Mouse (Mus musculus): ENCODE measurements around the gene Tmem243. TPM values are rescaled to one million over a fixed set of nuclear protein-coding genes. Genes with fewer than 3 reads are reported as not detected.

The Tmem243 gene
- total and polyA plus RNA-seq, 3 experiments: 3.5 to 14.9 TPM; not detected in 1

GRCm38 (mm10) chr5:9128566-9128965, 28.1 kb downstream of the Tmem243 start:
- Histone ChIP-seq H3K9ac (ENCODE audit: control insufficient read depth, low read depth, low read length, poor library complexity, severe bottlenecking) (no peak overlapping the region), H3K36me3 (ENCODE audit: control insufficient read depth in 1 of 2, insufficient read depth in 2 of 2, low read length in 2 of 2) (peaks cover 2 to 20% of the 10 kb centered on the region in 2 experiments; a peak in 3 of 4 replicates), H3K27ac (ENCODE audit: control insufficient read depth, low read depth, low read length) (no peak overlapping the region), H3K79me2 (ENCODE audit: control insufficient read depth, insufficient read depth, low read length, poor library complexity) (no peaks in the 10 kb centered on the region), H3K9me3 (replicated peaks; ENCODE audit: insufficient read depth, low read length) (no peaks in the 10 kb centered on the region), H3K4me3 (ENCODE audit: control insufficient read depth in 1 of 2, insufficient read depth in 1 of 2, low read depth in 2 of 2, low read length in 2 of 2) (no peak overlapping the region), H3K27me3 (ENCODE audit: control insufficient read depth in 1 of 2, insufficient read depth in 2 of 2, low read length in 2 of 2) (no peaks in the 10 kb centered on the region), H3K4me1 (ENCODE audit: control insufficient read depth in 1 of 2, insufficient read depth in 2 of 2, low read length in 2 of 2) (no peaks in the 10 kb centered on the region)
- TF ChIP-seq JUND (IDR thresholded peaks at IDR 0.05; ENCODE audit: low read depth, low read length) (no peak), RAD21 (IDR thresholded peaks at IDR 0.05; ENCODE audit: low read depth, low read length) (no peak), TAL1 (IDR thresholded peaks at IDR 0.05; ENCODE audit: low read length) (no peak), POLR2A (IDR thresholded peaks at IDR 0.05; ENCODE audit: control insufficient read depth in 1 of 2, insufficient read depth in 1 of 2, low read depth in 1 of 2, low read length in 2 of 2, poor library complexity in 1 of 2) (no peak), BHLHE40 (IDR thresholded peaks at IDR 0.05; ENCODE audit: borderline replicate concordance, low read depth, low read length) (no peak), SMC3 (IDR thresholded peaks at IDR 0.05; ENCODE audit: low read depth, low read length) (no peak), MAZ (IDR thresholded peaks at IDR 0.05; ENCODE audit: low read depth, low read length) (no peak), USF1 (IDR thresholded peaks at IDR 0.05; ENCODE audit: low read depth, low read length) (no peak), USF2 (IDR thresholded peaks at IDR 0.05; ENCODE audit: borderline replicate concordance in 1 of 2, insufficient read depth in 1 of 2, low read depth in 1 of 2, low read length in 2 of 2) (no peak), MAX (IDR thresholded peaks at IDR 0.05; ENCODE audit: low read length) (no peak), E2F4 (IDR thresholded peaks at IDR 0.05; ENCODE audit: borderline replicate concordance, low read depth, low read length) (no peak), EP300 (IDR thresholded peaks at IDR 0.05; ENCODE audit: low read depth in 1 of 2, low read length in 2 of 2) (no peak)
- DNase-seq (ENCODE audit: low read depth, low spot score): no peak

GRCm38 (mm10) chr5:9131786-9132185, 31.3 kb downstream of the Tmem243 start:
- no peak for DNase-seq (ENCODE audit: low read depth, low spot score)
- TF ChIP-seq RCOR1 (IDR thresholded peaks at IDR 0.05; ENCODE audit: low read depth, low read length) (no peak), GATA1 (IDR thresholded peaks at IDR 0.05; ENCODE audit: low read depth, low read length) (no peak), ZMIZ1 (IDR thresholded peaks at IDR 0.05; ENCODE audit: low read depth, low read length) (no peak), E2F4 (IDR thresholded peaks at IDR 0.05; ENCODE audit: borderline replicate concordance, low read depth, low read length) (no peak), SIN3A (IDR thresholded peaks at IDR 0.05; ENCODE audit: low read length) (no peak), SMC3 (IDR thresholded peaks at IDR 0.05; ENCODE audit: low read depth, low read length) (no peak), MYC (IDR thresholded peaks at IDR 0.05; ENCODE audit: low read depth, low read length) (no peak), USF1 (IDR thresholded peaks at IDR 0.05; ENCODE audit: low read depth, low read length) (no peak), NELFE (IDR thresholded peaks at IDR 0.05; ENCODE audit: low read depth, low read length) (no peak), MAZ (IDR thresholded peaks at IDR 0.05; ENCODE audit: low read depth, low read length) (no peak), USF2 (IDR thresholded peaks at IDR 0.05; ENCODE audit: borderline replicate concordance in 1 of 2, insufficient read depth in 1 of 2, low read depth in 1 of 2, low read length in 2 of 2) (no peak), ETS1 (IDR thresholded peaks at IDR 0.05; ENCODE audit: low read depth, low read length) (no peak), MXI1 (IDR thresholded peaks at IDR 0.05; ENCODE audit: low read depth, low read length) (no peak), CHD2 (IDR thresholded peaks at IDR 0.05; ENCODE audit: low read length) (no peak), HCFC1 (IDR thresholded peaks at IDR 0.05; ENCODE audit: low read depth, low read length) (no peak), KAT2A (conservative IDR thresholded peaks at IDR 0.05; ENCODE audit: low read depth, low read length) (no peak), MAFK (IDR thresholded peaks at IDR 0.05; ENCODE audit: borderline replicate concordance, low read depth, low read length) (no peak), MAX (IDR thresholded peaks at IDR 0.05; ENCODE audit: low read length) (no peak)
- Histone ChIP-seq H3K4me3 (ENCODE audit: control insufficient read depth in 1 of 2, insufficient read depth in 1 of 2, low read depth in 2 of 2, low read length in 2 of 2) (no peak overlapping the region), H3K9ac (ENCODE audit: control insufficient read depth, low read depth, low read length, poor library complexity, severe bottlenecking) (no peak overlapping the region), H3K36me3 (ENCODE audit: control insufficient read depth in 1 of 2, insufficient read depth in 2 of 2, low read length in 2 of 2) (peaks cover 0 to 18% of the 10 kb centered on the region in 2 experiments; a peak in 3 of 4 replicates), H3K27ac (ENCODE audit: control insufficient read depth, low read depth, low read length) (no peak overlapping the region), H3K4me1 (ENCODE audit: control insufficient read depth in 1 of 2, insufficient read depth in 2 of 2, low read length in 2 of 2) (no peaks in the 10 kb centered on the region; a peak in 1 of 4 replicates), H3K27me3 (ENCODE audit: control insufficient read depth in 1 of 2, insufficient read depth in 2 of 2, low read length in 2 of 2) (no peaks in the 10 kb centered on the region), H3K79me2 (ENCODE audit: control insufficient read depth, insufficient read depth, low read length, poor library complexity) (no peaks in the 10 kb centered on the region), H3K9me3 (replicated peaks; ENCODE audit: insufficient read depth, low read length) (no peaks in the 10 kb centered on the region)
